Mouse (Mus musculus) testis, adult 2 months (tissue): ENCODE measurements around the gene Ccl11.

Source experiments
- CTCF ChIP-seq: fragments of 200-500 bp; IDR thresholded peaks from 2 replicates; pipeline ENCODE4 v1.5.1; 2012; ENCODE audit warnings: low read depth, mild to moderate bottlenecking, inconsistent platforms, low read length, moderate library complexity; ENCODE audit not compliant: control insufficient read depth, insufficient read depth, insufficient replicate concordance
- POLR2A ChIP-seq: fragments of 200-500 bp; IDR thresholded peaks from 2 replicates; pipeline ENCODE4 v1.6.1; 2012; ENCODE audit warnings: low read depth, mild to moderate bottlenecking, inconsistent platforms, low read length, moderate library complexity; ENCODE audit not compliant: control insufficient read depth

DNA sequence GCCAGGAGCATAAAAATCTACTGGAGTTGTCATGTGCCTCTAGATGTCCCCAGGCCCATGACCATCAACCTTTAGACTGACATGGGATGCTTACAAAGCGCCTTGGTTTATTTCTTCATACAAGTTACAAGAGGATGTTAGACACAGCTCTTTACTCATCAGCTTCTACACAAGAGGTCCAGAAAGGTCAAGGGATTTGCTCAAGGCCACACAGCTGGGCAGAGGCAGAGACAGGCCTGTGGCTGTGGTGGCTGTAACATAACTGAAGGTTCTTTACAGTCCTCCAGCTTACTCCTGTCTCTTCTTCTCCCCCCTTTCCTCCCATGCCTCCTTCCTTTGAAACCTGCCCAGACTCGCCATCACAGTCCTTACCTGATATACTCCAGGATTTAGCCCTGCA is 27.5 kb upstream of the Ccl11 start:
- TF ChIP-seq CTCF: no peak
- no peak for TF ChIP-seq POLR2A
